Mouse (Mus musculus): Measurements from ENCODE around the gene Camkk1.
A peak's percentile ranks its signal among the peaks of the same experiment; 100 is the strongest.

DNA sequence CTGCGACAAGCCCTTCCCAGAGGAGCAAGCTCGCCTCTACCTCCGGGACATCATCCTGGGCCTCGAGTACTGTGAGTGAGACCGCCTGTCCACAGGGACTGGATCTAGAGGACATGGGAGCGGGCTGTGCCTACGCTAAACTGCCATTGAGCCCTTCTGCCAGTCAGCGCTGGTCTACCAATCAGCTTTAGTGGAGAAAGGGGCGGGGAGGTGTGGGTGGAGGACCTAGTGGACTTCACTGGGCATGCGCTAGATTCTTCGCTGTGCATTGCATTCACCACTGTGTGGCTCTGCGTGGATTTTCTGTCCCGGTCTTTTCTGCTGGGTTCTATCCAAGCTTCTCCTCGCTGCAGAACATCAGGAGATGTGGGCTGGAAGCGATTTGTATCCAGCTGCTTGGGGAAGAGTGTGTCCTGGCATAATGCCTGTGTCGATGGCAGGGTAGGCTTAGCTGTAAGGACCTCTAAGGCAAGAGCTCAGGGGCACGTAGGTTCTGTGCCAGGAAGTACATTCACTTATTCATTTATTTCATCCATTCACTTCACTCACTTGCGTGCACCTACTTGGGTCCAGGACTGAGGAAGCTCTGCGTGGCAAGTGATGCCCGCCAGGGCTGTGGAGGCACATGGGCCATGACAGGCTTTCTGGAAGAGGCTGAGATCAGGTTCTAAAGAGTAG lies 12.2 kb downstream of the Camkk1 start:
- no peak for TF ChIP-seq CTCF (IDR thresholded peaks at IDR 0.05; ENCODE audit: insufficient read depth, low read depth, low read length)
- TF ChIP-seq POLR2A (IDR thresholded peaks at IDR 0.05; ENCODE audit: insufficient read depth, low read depth, low read length), result 0 out of 2 replicates have a peak, but pooled peaks have one; percentile 18
